Comparison of ENCODE assay signal across 9 mouse cellular contexts in genomic region chr9:87015938-87016294, GRCm38 (mm10). TPM values are rescaled to one million over a fixed set of nuclear protein-coding genes. Genes with fewer than 3 reads are reported as not detected.
DNase-seq lines count a peak whose midpoint lies in the region; ATAC-seq lines count a peak whose summit lies in the region.
"Had no signal": no experiment of that assay in that cellular context is flagged by ENCODE, and none has a peak within 500 bp of the region (broad histone marks: within the 10 kb centered on the region; RNA-seq: fewer than 3 reads in every experiment).

No protein-coding gene starts in this region.

- DNase-seq in cerebellum, postnatal 36 days, result no peak
- no peak for DNase-seq in neural tube, embryonic 11.5 days (ENCODE audit: low spot score)
- DNase-seq in neural tube, embryonic 10.5 days (ENCODE audit: extremely low spot score, low spot score), result no peak
- no peak for DNase-seq in spleen, postnatal 14 days (ENCODE audit: low spot score in 2 of 2)
- DNase-seq in frontal cortex, postnatal 36 days (ENCODE audit: low spot score in 2 of 2), result no peak

- no peak overlapping the region for H3K27ac ChIP-seq in neural tube, embryonic 11.5 days (ENCODE audit: low read depth, low read length)
- H3K27ac ChIP-seq in limb, embryonic 12.5 days, result no peak overlapping the region
- H3K27ac ChIP-seq in stomach, embryonic 14.5 days (ENCODE audit: low read length), result no peak overlapping the region

- peak overlapping the region; percentile 69 for H3K4me2 ChIP-seq in neural tube, embryonic 11.5 days (ENCODE audit: low read depth)
- peak overlapping the region; percentile 88 for H3K4me2 ChIP-seq in limb, embryonic 12.5 days
- peak overlapping the region; percentile 77 for H3K4me2 ChIP-seq in stomach, embryonic 14.5 days (replicated peaks; ENCODE audit: low read depth, low read length)

- no peaks in the 10 kb centered on the region for H3K9me3 ChIP-seq in neural tube, embryonic 11.5 days (ENCODE audit: control insufficient read depth, low read length)
- no peaks in the 10 kb centered on the region for H3K9me3 ChIP-seq in limb, embryonic 12.5 days
- no peaks in the 10 kb centered on the region for H3K9me3 ChIP-seq in stomach, embryonic 14.5 days (ENCODE audit: control insufficient read depth, low read depth, low read length)

- WGBS in neural tube, embryonic 11.5 days, result 4% methylated on average over 10 of the region's 10 CpGs
- WGBS in limb, embryonic 12.5 days, result 2% methylated on average over 10 of the region's 10 CpGs
- 4% methylated on average over 10 of the region's 10 CpGs for WGBS in stomach, embryonic 14.5 days

- peak overlapping the region; percentile 53 for H3K9ac ChIP-seq in neural tube, embryonic 11.5 days (ENCODE audit: low read length)
- H3K9ac ChIP-seq in limb, embryonic 12.5 days (replicated peaks), result peak overlapping the region; percentile 37; the same call in 1 of the 2 replicates
- H3K9ac ChIP-seq in stomach, embryonic 14.5 days (replicated peaks; ENCODE audit: low read depth, low read length), result no peak overlapping the region

- H3K4me3 ChIP-seq in neural tube, embryonic 11.5 days (ENCODE audit: low read depth, low read length), result peak overlapping the region; percentile 43
- H3K4me3 ChIP-seq in limb, embryonic 12.5 days (replicated peaks), result peak overlapping the region; percentile 54
- H3K4me3 ChIP-seq in stomach, embryonic 14.5 days (ENCODE audit: low read depth, low read length), result peak overlapping the region; percentile 34

- no peaks in the 10 kb centered on the region for H3K4me1 ChIP-seq in neural tube, embryonic 11.5 days (ENCODE audit: control insufficient read depth, insufficient read depth, low read length)
- H3K4me1 ChIP-seq in limb, embryonic 12.5 days (replicated peaks), result peaks cover 10% of the 10 kb centered on the region
- 0 out of 2 replicates have a peak, but pooled peaks cover 6% of the 10 kb centered on the region for H3K4me1 ChIP-seq in stomach, embryonic 14.5 days (ENCODE audit: control insufficient read depth, insufficient read depth, low read length)

- H3K27me3 ChIP-seq in neural tube, embryonic 11.5 days (ENCODE audit: control insufficient read depth, insufficient read depth, low read length), result peaks cover 4% of the 10 kb centered on the region; the same call in 1 of the 2 replicates
- H3K27me3 ChIP-seq in limb, embryonic 12.5 days, result peaks cover 55% of the 10 kb centered on the region
- H3K27me3 ChIP-seq in stomach, embryonic 14.5 days (ENCODE audit: control insufficient read depth, insufficient read depth, low read length), result peaks cover 25% of the 10 kb centered on the region

- H3K36me3 ChIP-seq in neural tube, embryonic 11.5 days (ENCODE audit: control insufficient read depth, insufficient read depth, low read length), result no peaks in the 10 kb centered on the region
- no peaks in the 10 kb centered on the region for H3K36me3 ChIP-seq in limb, embryonic 12.5 days
- H3K36me3 ChIP-seq in stomach, embryonic 14.5 days (ENCODE audit: control insufficient read depth, insufficient read depth, low read length), result no peaks in the 10 kb centered on the region

- peak; percentile 54 for ATAC-seq in cerebellum, adult (ENCODE audit: insufficient number of reproducible peaks, low FRiP score, low TSS enrichment)
- peak; percentile 69 for ATAC-seq in neural tube, embryonic 11.5 days (ENCODE audit: insufficient read depth, low FRiP score, low TSS enrichment)
- no peak; the same call in 1 of the 2 replicates for ATAC-seq in limb, embryonic 12.5 days (ENCODE audit: insufficient number of reproducible peaks, insufficient read depth, low FRiP score, low TSS enrichment, low read depth)
- no peak for ATAC-seq in stomach, embryonic 14.5 days (ENCODE audit: insufficient number of reproducible peaks, insufficient read depth, low FRiP score, low read depth)

RNA-seq across cellular contexts. Expression of gene Ripply2, which starts 0.6 kb away (rescaled TPM):
- 0.96 and 2.1 TPM in 2 replicates for polyA plus RNA-seq in neural tube, embryonic 11.5 days (2014; fragmentation: Nextera tagmentation; extraction: Ambion mirVana)
- polyA plus RNA-seq in limb, embryonic 12.5 days (2016; fragmentation: Nextera tagmentation; extraction: Ambion mirVana), result not detected in 2 replicates
- 0.57 and 1.3 TPM in 2 replicates for polyA plus RNA-seq in stomach, embryonic 14.5 days (2014; fragmentation: Nextera tagmentation; extraction: Ambion mirVana)
- polyA plus RNA-seq: liver, embryonic 16.5 days had no signal

RNA-seq across cellular contexts. Expression of gene Cyb5r4, which starts 5.9 kb away (rescaled TPM):
- polyA plus RNA-seq in neural tube, embryonic 11.5 days (2014; fragmentation: Nextera tagmentation; extraction: Ambion mirVana), result 102 and 111 TPM in 2 replicates
- 51.4 and 57.8 TPM in 2 replicates for polyA plus RNA-seq in limb, embryonic 12.5 days (2016; fragmentation: Nextera tagmentation; extraction: Ambion mirVana)
- 43.9 and 49.7 TPM in 2 replicates for polyA plus RNA-seq in stomach, embryonic 14.5 days (2014; fragmentation: Nextera tagmentation; extraction: Ambion mirVana)

Comparison
In these comparisons a context has a peak if more than half of its experiments do, and no peak if none do; other contexts are left out.
1. ATAC-seq: peak in cerebellum, adult (single experiment) and neural tube, embryonic 11.5 days (single experiment); none in limb, embryonic 12.5 days (single experiment) and stomach, embryonic 14.5 days (single experiment).
2. Peak in every context shown above with its lines, with median percentiles within 50 percentile points of each other: H3K4me2 ChIP-seq and H3K4me3 ChIP-seq.